Mouse (Mus musculus) thymus, postnatal 14 days (tissue): ENCODE results near the gene Actrt3.

ENCODE experiments used
- DNase-seq: peaks from one replicate; pipeline ENCODE4 v3.0.0; 2021

The Actrt3 gene

DNA sequence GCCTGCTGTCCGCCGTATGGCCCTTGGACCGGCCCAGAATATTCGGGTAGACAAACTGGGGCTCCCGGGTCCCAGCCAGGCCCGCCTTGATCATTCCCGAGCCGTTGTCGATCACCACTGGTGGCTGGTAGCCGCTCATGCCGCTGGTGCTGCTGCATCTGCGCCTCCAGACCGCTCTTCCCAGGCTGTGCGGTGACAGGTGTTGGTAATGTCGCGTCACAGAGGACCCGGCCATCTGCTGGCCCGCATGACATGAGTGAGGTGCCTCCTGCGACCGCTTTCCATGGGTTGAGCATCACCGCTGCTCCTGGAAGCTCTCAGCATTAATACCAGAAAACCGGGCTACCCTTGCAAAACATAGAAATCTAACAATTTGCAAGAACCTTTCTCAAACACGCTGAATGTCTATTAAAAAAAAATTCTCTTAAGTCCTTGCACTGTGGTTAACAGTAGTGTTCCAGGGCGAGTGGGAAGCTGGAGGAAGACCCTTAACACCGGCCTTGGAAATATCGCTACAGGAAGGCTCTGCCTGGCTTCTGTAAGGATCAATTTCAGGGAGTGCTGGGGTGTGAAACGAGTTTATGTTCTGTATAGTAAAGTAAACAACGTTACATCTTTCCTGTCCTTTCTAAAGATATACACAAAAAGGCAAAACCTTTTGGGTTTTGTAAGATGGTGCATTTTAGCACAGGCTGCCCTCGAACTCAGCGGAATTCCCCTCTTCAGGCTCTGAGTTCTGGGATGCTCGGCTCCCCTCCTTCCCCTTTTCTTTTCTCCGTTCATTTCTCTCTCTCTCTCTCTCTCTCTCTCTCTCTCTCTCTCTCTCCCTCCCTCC, at the start of gene Actrt3:
Gene Actrt3, minus strand, starts transcription at position 229 of the 835 bp plus-strand sequence.
- DNase-seq, result peak; percentile 62

DNA sequence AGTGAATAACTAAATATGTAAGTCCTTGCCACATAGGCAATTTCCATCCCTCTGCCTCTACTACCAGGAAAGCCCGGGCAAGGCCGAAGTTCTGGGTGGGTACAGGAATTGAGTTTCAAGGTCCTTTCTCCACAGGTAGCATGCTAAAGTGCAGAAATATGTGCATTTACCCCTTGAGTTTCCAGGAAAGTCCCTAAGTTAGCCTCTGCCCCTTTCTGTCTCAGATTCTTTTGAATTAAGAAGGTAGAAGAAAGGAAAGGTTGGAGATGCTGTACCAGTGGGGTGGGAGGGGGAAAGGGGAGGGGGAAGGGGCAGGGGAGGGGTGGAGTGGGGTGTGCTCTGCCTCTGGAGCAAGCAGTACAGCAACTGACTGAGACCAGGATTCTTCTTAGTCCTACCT, 48.7 kb upstream of the Actrt3 start:
- no peak for DNase-seq

DNA sequence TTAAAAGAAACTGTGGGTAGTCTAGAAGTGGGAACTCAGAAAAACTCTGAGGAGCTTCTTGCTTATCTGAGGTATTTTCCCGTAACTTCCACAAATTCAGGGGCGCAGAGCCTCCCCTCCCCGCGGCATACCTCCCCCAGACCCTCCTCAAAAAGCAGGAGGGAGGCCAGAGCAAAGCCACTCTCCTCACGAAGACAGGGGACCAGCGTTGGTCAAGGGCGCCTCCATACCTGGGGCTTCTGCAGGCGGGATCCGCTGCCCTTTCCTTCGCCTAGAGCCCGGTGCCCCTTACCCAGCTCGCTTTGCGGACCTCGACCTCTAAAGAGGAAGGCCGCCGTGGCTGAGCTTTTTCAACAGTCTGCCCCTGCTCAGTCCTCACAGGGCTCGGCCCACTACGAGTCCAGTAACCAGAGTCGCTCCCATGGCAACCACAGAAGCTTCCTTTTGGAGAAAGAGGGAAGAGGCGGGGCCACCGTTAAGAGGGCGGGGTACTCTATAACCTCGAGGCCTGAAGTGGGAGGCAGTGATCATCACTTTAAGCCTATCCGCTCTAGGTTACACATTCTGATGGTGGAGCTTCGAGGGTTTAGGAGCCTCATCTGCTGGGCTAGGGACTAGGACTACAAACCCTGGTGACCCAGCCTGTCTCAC, 47.8 kb upstream of the Actrt3 start, which contains the start of gene Lrrc34:
Gene Lrrc34, minus strand, starts transcription at position 430 of the 651 bp plus-strand sequence.
- peak; percentile 5 for DNase-seq

DNA sequence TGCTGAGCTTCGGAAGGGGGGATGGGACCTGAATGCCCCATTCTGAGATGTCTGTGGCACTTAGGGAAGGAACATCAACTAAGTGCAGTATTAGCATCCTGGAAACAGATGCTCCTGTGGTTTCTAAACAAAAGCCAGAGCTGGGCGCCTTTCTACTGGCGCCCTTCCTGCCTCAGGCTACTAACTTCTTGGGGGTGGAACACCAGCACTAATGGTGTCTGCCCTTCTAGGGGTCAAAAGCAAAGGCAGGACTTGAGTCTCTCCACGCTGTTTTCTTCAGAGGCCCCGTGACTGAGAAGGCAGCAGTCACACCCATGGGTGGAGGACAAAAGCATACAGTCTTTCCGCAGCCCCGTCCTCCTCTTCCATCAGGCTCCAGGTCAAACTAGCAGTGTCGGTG, 47.0 kb upstream of the Actrt3 start:
- DNase-seq, result no peak

DNA sequence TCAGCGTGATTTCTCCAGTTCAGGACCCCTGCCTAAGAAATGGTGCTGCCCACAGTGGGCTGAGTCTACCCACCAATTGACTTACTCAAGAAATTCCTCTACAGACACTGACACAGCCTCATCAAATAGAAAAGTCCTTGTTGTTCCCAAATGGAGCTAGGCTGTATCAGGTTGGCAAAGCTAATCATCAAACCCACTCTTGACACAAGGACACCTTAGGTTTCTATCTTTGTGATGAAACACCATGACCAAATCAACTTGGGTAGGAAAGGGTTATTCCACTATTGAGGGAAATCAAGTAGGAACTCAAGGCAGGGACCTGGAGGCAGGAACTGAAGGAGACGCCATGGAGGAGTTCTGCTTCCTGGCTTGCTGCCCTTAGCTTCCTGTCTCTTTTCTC, 44.5 kb upstream of the Actrt3 start, which contains the start of gene Lrriq4:
Gene Lrriq4, plus strand, starts transcription at position 301 of the 400 bp plus-strand sequence.
- DNase-seq, result no peak

DNA sequence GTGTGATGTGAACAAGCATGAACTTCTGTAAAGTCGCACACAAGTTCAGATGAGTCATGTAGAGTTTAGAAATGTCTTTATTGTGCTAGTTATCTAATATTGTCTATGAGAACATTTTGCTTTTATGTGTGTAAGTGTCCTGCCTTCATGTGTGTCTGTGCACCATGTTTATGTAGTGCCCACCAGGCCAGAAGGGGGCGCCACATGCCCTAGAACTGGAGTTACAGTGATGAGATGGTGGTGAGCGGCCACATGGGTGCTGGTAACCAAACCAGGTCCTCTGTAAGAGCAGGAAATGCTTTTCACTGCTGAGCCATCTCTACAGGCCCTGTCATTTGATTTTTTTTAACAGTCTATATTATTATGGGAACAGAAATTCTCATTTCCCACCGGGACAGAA, 35.9 kb upstream of the Actrt3 start:
- DNase-seq, result peak; percentile 10

DNA sequence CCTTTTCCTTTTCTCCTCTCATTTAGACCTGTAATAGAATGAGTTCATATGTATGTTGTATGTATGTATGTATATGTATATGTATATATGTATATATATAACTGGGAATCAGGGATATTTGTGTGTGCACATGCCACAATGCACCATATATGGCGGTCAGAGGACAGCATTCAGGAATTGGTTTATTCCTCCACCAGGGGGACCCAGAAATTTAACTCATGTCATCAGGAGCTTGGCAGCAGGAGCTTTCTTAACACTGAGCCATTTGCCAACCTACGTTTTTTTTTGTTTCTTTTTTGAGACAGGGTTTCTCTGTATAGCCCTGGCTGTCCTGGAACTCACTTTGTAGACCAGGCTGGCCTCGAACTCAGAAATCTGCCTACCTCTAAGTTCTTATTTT, 33.9 kb upstream of the Actrt3 start:
- no peak for DNase-seq

DNA sequence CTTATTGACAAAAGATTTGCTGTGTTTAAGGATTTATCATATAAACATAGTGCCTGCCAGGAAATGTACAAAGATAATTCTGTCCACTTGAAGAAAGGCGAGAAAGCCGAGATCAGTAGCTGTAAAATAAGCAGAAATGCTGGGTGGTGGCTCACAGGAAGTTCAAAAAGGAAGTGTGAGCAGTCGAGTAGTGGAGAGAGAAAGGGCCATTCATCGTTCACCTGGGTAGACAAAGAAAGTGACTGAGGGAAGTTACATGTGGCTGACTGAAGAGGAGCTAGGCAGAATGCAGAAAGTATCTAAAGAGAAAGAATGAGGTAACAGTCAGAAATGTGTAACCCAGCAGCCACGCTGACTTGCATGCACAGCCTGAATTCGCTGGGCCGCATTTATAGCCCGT, 20.4 kb upstream of the Actrt3 start:
- no peak for DNase-seq

DNA sequence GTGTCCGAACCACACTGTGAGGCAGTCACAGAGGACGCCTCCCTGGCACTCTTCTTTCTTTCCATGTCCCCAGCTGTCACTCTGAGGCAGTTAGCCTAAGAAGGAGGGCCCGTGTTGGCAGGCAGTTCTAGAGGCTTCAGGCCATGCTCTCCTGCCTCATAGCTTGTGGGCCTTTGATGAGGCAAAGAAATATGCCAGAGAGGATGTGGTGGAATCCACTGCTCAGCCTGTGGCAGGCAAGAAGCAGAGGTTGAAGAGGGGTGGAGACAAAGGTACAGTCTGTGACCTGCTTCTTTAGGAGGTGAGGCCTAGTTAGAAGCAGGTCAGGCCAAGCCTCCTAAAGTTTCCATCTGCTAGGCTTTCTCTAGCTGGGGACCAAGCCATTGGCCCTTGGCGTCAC, 11.2 kb upstream of the Actrt3 start:
- DNase-seq, result peak; percentile 45

DNA sequence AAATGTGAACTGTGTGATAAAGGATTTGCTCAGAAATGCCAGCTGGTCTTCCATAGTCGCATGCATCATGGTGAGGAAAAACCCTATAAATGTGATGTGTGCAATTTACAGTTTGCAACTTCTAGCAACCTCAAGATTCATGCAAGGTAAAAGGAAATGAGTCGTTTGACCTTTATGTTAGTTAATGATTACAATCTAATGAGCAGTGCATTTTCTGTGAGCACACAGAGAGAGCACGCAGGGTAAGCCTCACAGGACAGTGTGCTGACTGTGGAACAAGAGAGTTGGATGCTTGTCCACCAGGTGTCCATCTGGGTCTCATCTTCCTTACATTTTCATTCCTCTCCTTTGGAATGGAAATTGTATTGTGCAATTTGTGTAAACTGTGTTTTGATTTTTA, 9.3 kb upstream of the Actrt3 start:
- no peak for DNase-seq

DNA sequence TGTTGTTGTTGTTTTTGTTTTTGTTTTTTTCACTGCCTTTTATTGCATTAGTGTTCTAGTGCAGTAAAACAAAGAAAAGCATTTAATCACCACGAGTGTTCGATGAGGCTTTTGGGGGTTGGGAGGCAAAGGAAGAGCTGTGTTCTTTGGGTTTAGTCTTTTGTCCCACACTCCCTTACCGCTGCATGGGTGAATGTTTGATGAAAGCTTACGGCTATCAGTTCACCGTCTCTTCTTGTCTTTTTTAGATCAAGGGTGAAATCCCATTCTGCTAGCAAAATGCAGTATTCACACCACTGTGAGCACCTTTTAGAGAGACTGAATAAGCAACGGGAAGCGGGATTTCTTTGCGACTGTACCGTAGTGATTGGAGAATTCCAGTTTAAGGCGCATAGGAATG, 3.5 kb upstream of the Actrt3 start:
- no peak for DNase-seq

DNA sequence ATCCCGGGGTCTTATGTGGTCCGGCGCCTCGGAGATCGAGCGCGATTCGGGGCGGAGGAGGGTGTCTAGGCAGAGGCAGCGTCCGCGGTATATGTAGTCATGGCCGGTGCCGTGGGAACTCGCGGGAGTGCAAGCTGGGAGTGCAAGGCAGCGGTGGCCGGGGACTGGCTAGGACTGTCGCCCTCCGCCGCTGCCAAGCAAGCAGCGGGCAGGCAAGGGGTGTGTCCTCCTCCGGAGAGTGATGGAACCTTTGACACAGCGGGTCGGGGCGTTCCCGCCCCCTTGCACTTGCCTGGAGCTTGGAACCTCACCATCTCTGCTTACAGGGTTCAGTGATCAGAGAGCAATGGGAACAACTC, 3.0 kb upstream of the Actrt3 start:
- peak; percentile 78 for DNase-seq

DNA sequence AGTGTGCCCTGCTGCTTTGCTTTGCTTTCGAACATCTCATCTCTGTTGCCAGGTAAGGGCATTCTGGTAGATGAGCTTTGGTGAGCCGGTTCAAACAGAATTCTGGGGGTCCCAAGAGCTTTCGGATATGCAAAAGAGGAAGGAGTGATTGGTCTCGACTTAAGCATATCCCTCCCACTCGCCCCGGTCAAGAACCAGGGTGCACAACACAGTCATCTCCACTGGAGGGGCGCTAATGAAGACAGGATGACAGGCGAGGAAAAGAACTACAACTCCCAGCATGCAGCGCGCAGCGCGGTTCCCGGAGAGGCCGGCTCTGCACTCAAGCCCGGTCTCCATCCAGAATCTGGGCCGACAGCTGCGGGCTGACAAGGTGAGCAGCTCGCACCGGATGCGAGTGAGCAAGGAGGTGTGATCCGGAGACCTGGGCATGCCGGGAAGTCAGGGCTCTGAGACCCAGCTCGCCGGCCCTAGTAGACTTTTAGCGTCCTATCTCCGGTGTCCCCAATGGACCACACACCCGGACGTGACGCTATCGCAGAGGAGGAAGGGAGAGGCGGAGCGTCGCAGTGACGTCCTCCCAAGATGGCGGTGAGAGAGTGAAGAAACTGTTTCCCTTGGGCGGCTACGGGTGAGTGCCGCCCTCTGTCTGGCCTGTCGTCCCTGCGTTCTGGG, 2.5 kb upstream of the Actrt3 start, which contains the start of gene Mynn:
Gene Mynn, plus strand, starts transcription at position 1 of the 675 bp plus-strand sequence.
- DNase-seq, result peak; percentile 97

DNA sequence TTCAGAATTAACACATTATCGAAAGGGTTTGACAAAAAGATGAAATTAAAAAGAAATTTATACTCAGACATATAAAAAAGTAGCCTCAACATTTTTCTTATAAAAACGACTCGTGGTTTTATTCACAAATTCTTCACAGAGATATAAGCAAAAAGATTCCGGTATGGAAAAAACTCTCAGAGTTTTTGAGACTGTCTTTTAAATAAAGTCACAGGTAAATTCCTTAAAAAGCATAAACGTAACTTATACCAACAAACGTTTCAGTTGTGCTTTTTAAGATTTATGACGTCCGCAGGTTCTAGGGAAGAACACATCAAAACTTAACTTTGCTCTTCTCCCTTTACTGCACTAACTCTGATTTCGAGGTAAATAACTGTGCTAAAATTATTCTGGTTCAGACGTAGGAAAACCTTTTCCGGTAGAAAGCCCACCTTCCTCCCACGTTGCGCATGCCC, 1.9 kb upstream of the Actrt3 start:
- no peak for DNase-seq

DNA sequence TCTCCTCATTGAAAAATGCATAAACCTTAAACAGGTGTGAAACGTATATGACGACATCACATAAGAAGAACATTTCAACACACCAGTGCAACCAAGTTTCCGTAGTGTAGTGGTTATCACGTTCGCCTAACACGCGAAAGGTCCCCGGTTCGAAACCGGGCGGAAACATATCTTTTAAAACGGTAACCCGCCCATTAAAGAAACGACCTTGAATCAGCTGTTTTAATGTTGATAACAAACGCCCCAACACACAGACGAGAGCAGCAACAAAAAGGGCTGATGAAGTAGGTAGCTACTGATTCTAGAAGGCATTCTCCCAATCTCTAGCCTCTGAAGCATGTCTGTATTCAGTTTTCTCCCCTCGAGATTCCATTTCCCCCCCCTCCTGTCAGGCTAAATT, 1.4 kb upstream of the Actrt3 start:
- peak; percentile 91 for DNase-seq

DNA sequence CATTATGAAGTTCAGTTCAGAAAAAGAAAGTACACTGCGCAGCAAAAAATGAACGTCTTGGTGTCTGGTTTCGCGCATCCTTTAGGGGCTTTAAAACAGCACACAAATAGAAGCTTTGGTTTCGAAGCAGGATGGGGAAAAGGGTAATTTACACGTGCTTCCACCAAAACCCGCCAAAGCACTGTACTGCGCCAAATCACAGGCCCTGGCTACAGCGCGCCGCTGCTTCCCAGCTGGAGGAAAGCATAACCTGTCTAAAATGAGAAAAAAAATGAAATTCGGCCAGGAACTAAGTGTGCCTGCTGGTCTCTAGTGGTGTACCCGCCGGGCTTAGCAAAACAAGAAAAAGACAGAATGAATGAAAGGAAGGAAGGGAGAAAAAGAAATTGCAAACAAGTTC, 978 bp upstream of the Actrt3 start:
- DNase-seq, result peak; percentile 42

DNA sequence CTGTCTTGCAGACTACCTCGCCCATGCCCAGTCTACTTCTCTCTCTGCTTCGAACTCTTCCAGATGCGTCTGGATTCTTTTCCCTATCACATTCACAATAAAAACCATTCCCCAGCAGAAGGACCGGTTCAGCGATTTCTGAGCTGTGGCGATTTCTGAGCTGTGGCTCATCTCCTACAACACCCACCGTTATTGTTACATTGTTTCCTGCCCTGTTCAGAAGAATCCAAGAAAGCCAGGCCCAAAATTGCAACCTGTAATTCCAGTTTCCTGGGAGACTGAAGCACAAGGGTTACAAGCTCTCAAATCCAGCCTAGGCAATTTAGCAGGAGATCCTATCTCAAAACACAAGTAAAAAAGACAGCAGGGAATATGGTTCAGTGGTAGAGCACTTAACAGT, 2.5 kb downstream of the Actrt3 start:
- no peak for DNase-seq

DNA sequence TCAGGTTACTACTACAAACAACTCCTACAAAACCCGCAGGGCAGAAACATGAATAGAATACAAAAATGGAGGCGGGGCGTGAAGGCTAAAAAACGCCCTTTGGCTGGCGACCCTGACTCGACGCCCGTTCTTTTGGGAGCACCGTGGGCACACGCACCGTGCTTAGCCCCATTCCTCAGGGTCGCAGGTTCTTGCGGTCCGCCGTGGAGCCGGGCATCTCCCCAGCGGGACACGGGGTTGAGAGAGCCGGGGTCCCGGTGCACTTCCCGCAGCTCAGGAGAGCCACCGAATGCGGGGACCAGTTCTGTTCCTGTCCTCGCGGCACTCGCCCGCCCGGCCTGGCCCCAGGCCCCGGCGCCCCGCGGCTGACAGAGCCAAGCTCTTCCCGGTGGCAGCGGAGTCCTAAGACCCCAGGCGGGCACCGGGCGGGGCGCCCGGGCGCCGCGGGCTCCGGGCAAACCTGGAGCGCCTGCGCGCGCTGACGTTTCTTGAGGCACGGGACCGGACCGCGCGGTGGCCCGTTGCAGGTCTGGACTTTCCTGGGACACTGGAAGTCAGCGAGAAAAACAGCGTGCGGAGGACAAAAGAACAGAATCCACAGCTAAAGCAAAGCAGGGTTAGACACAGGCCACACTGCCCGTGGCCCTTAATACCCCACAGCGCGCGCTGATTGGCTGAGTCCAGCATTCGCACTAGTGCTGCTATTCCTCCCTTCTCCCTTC, 4.5 kb downstream of the Actrt3 start:
- DNase-seq, result peak; percentile 25

DNA sequence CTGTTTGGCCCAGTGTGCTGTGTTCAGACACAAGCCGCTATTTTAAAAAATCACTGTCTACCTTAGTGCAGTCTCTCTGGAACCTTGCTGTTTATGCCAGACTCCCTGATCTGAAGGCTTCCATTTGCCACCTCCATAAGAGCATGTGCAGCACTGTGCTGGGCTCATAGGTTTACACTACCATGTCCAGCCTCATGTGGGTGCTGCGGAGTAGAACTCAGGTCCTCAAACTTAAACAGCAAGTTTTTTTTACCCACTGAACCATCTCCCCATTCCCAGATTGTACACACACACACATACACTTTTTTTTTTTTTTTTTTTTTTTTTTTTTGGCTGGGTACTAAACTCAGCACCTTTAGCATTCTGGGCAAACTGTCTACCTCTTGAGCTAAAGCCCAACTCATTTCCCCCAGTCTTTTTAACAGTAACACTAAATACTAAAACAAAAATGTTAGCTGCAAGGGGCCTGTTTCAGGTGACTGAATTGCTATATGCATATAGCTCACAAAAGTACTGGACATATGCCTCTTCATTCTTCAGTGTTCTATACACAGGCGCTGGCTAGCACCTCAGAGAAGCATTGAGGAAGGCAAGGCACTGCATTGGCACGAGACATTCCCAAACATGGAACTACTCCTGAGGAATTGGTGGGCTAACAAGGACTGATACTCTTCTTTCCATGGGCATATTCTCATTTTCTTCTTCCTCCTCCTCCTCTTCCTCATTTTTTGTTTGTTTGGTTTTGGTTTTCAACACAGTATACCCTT, 5.8 kb downstream of the Actrt3 start:
- peak; percentile 26 for DNase-seq

DNA sequence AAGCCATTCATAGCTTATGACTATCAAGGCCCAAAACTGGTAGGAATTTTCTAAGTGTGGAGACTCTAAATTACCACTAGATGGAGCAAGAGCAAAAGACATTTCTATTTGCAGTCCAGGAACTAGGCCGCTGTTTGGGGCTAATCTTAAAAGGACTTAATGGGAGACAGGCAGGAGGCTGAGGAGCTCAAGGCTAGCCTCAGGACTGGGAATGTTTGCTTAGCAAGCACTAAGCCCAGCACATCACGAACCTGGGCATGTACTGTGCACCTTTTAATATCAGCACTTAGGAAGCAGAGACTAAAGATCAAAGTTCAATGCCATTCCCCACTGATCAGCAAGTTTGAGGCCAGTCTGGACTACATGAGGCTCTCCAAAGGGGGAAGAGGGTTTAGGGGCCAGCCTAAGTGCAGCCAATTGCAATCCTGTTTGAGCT, 7.3 kb downstream of the Actrt3 start:
- DNase-seq, result no peak

DNA sequence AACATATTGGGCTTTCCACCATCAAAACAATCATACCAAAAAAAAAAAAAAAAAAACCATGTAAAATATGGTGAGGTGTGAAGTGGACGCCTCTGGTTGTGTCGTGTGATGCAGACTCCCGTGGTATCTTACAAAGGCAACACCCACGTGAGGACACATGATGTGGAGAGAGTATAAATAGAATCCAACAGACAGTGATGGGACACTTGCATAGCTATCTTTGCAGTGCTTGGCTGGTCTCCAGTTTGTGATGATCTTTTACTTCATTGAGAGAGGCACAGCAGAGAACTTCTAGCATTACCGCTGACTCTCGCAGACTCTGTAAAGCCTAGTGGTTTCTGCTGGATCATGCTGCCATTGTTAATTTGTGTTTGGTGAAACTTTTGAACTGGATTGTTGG, 10.9 kb downstream of the Actrt3 start:
- DNase-seq, result no peak

DNA sequence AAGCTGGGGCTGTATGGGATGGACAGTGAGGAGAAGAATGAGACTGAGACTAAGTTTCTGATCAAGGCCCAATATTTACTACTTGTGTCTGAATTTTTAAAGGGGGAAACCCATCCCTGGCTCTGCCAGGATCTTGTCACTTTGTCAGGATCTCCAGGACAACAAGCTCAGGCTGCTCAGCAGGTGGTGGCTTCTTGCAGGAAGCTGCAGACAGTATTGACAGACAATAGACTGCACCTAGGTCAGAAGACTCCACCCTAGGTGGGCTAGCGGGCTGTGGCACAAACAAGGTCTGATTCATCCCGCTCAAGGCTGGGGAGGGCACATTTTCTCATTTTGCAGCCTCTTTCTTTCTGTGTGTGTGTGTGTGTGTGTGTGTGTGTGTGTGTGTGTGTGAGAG, 26.2 kb downstream of the Actrt3 start:
- no peak for DNase-seq
